Mouse (Mus musculus) layer of hippocampus, postnatal 25 days (tissue): ENCODE data around the gene Ush1g. TPM values are rescaled to one million over a fixed set of nuclear protein-coding genes. Genes with fewer than 3 reads are reported as not detected.

ENCODE experiments used
- DNase-seq, 2 experiments: peaks; one replicate each; pipeline ENCODE4 v3.0.0; 2022; ENCODE audit warnings: mixed read lengths in 2 of 2, low spot score in 1 of 2; ENCODE audit errors: extremely low spot score in 1 of 2
- total RNA-seq, 2 experiments: library from RNA; stranded (reverse); gene quantifications; 2 replicates each; pipeline ENCODE4 v1.2.3; 2021

Ush1g gene
- total RNA-seq, 2 experiments from 2014 or later = 0.31 to 0.59 TPM

DNA sequence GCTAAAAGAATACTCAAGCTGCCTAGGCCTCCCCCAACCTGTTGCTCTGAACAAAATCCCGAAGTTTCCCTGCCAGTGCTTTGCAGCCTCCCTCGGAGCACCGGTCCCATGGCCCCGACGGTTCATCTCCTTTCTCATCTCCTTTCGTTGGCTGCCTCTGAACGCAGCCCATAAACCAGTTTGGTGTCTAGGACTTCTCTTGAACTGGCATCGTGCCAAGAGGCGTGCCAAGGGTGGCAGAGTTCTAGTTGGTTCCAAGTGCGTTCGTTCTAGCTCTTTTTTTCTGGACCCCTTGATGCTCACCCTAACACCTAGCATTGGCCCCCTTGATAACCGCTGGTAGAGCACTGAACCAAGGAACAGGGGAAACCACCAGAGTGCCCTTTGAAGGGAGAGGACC is 13.4 kb upstream of the Ush1g start:
- DNase-seq = no peak

DNA sequence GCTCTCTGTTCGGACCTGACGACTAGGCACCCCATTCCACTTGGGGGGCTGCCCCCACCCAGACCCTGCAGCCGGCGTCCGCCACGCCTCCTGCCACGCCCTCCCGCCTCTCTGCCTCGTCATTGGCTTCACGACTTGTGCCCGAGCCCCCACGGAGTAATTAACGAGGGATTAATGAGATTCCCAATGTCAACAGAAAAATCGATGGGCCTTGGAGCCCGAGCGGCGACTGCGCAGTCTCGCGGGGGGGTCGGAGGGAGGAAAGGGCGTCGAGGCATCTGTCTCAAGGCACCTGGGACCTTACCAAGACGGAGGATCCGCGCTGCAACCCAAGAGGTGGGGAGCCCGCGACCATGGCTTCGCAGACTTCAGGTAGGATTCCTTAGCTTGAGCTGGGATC is 12.7 kb upstream of the Ush1g start, which contains the start of gene Otop3:
Otop3 (plus strand) TSS at position 201 of the 400 bp plus-strand sequence.
- DNase-seq = no peak

DNA sequence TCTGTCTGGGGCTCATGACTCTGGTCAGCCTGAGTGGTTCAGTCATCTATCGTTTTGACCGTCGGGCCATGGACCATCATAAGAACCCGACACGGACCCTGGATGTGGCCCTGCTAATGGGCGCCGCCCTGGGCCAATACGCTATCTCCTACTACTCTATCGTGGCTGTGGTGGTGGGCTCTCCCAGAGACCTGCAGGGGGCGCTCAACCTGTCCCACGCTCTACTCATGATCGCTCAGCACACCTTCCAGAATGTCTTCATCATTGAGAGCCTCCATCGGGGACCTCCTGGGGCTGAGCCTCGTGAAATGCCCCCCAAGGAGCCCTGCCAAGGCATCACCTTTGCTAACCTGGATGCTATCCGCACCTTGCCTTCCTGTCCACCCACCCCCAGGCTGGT is 7.5 kb upstream of the Ush1g start:
- DNase-seq = no peak

DNA sequence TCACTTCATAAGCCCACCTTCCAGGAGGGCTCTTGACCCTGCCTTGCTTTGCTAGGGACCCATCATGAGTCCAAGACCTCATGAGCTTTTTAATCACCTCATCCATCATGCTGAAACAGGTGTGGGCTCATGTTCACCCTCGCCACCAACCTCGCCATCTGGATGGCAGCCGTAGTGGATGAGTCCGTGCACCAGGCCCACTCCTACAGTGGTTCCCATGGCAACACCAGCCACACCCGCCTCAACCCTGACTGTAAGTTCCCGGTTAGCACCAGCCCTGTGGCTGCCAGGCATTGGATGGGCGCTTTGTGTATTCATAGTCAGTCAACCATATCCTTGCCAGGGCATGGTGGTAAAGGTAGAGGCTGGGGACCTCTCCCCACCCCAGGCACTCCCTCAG is 4.9 kb upstream of the Ush1g start:
- no peak for DNase-seq

DNA sequence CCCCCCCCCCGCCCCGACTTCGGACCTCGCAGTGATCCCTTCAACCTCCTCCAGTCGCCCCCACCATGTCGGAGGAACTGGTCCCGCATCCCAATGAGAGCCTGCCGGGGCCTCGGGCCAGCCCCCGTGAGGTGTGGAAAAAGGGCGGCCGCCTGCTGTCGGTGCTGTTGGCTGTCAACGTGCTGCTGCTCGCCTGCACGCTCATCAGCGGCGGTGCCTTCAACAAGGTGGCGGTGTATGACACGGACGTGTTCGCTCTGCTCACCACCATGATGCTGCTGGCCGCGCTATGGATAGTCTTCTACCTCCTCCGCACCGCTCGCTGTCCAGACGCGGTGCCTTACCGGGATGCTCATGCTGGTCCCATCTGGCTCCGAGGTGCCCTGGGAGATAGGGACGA is 1.5 kb upstream of the Ush1g start:
- no peak for DNase-seq

DNA sequence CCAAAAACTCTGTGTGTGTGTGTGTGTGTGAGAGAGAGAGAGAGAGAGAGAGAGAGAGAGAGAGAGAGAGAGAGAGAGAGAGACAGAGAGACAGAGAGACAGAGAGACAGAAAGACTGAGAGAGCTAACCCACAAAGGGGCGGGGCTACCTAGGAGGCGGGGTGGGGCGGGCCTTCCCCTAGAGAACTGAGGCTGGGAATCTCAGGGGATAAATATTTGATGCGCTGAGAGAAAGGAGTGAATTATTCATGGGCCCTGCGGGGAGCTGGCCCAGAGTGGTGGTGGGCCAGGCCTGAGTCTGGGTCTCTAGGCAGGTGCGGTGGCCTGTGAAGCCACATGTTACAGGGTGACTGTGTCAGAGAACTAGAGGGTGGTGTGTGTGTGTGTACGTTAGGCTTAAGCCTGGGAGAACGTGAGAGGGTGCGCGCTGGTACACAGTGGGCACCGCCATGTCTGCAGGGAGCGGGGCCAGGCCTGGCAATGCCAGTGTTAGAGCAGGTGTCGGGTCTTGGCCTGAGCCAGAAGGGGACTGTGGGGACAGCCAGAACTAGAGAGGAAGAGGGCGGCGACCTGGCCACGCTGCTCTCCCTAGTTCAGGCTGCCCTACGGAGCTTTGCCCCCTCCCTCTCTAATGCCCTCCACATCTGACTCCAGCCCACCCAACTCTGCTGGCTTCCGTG is 2.0 kb downstream of the Ush1g start:
- DNase-seq = no peak

DNA sequence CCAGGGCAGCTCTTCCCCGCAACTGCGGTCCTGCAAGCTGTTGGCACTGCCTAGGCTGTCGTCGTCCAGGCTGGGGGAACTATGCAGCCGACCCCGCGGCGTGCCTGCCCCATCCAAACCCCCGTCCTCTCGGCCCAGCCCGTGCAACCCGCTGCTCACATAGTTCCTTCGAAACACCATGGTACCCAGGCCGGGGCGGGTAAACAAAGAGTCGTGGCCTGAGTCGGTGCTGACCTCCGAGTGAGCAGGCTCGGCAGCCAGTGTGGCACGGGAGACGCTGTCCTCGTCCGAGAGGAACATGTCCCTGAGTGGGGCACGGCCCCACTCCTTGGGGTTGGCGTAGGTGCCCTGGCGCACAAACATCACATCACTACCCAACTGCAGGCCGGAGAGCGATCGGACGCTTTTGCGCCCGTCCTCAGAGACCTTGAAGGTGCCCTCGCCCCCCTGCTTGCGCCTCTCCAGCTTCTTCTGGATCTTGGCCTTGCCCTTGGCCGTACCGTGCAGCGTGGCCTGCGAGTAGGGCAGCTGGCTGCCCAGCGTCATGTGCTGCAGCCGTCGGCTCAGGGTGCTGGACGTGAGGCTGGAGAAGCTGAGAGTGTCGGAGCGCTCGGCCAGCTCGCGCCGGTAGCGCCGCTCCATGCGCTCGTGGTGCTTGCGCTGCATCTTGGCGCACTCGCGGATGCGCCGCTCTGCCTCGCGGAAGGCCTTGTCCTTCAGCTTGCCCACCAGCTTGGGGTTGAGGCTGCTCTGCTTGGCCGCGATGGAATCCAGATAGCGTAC is 3.4 kb downstream of the Ush1g start:
- no peak for DNase-seq

DNA sequence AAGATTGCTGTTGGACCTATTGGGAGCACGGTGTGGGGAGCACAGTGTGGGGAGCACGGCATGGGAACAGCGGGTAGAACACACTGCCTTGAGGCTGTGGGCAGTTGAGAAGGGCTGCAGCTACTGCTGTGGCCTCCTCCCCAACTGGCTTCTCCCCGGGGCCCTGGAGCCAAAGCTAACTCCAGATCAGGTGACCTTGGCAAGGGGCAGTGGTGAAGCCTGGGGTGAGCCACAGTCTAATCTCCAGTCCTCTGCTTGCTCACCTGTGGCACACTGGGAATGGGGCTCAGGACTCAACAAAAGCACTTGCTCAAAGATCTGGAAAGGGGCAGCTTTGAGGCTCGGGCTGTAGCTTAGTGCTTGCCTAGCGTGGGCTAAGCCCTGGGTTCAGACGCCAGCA is 4.6 kb downstream of the Ush1g start:
- DNase-seq = no peak

DNA sequence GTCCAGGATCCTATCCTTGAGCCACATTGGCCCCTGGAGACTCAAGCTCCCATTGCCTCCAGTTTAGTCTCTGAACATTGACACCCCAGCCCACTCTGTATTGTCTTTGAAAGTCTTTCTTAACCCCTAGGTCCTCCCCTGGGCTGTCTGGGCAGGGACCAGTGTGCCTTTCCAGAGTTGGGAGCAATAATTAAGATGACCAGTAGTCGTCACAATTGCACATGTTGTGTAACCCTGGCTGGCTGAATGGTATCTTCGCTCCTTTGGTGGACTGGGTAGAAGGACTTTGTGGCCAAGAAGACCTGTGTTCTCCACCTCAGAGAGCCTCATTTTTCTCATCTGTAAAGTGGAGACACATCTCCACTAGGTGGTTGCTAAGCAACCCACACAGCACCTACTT is 7.6 kb downstream of the Ush1g start:
- no peak for DNase-seq

DNA sequence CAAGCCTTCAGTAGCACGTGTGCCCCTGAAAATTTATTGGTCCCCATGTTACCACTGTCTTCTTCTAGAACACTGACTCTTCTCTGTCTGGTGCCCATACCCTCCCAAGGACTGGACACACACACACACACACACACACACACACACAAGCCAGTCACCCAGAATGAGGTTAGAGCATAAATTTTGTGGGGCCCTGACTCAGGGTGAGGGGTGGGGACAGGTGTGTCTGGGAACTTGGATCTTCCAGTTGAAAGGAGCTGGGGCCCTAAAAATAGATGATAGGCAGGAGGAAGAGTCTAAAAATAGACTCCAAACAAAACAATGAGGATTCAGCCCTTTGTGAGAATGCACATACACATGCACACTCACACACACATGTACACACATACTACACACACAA is 13.1 kb downstream of the Ush1g start:
- DNase-seq = no peak

DNA sequence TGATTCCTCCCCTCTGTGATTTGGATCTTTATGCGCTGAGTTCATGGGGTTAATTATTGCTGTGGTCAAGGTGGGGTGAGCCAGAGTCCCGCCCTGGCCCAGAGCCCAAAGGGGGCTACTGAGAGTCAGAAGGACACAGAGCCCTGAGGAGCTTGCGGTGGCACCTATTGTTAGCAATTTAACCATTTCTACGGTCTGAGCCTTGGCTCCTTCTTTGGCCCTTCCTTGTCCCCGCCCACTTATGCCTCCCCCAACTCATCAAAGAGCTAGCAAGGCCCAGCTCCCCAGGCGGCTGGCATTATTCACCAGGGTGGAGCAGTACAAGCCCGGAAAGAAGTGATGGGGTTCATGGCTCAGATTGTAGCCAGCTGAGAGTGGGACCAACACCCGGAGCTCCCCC is 15.0 kb downstream of the Ush1g start, which contains the start of gene Otop2:
Otop2 (plus strand) TSS at position 301 of the 400 bp plus-strand sequence.
- no peak for DNase-seq

DNA sequence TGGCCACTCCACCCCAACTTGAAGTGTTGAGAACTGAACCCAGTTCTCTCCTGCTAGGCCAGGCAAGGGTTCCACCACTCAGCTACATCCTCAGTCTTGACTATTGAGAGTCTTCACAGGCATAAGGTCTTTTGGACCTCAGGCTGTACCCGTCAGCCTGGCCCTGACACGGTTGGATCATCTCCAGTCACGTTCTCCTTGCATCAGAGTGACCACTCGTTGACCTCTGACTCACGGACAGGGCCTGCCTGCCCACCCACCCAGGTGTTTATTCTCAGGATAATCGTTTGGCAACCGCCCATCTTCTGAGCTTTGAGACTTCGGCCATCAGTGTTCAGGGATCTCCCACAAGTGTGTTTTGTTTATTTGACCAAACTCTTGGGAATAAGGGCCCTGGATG is 18.7 kb downstream of the Ush1g start:
- DNase-seq = no peak

DNA sequence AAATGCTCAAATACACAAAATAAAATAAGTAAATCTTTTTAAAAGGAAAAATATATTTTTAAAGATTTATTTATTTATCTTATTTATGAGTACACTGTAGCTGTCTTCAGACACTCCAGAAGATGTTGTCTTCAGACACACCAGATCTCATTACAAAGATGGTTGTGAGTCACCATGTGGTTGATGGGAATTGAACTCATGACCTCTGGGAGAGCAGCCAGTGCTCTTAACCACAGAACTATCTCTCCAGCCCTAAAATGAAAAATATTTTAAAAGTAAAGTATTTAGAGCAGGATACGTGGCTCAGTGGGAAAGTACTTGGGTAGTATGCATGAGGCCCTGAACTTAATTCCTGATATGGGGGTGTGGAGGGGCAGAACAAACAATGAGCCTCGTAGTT is 20.5 kb downstream of the Ush1g start:
- no peak for DNase-seq

DNA sequence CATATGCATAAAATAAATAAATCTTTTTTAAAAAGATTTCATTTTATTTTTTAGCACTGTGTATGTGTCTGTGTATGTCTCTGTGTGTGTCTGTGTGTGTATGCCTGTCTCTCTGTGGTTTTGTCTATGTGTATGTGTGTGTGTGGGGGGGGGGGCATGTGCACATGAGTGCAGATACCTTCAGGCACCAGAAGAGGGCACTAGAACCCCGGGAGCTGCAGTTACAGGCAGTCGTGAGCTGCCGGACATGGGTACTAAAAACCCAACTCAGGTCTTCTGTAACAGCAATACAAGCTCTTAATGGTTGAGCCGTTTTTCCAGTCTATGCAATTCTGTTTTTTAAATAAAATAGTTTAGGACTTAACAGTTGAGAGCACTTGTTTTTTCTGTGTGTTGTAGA is 21.1 kb downstream of the Ush1g start:
- DNase-seq = no peak

DNA sequence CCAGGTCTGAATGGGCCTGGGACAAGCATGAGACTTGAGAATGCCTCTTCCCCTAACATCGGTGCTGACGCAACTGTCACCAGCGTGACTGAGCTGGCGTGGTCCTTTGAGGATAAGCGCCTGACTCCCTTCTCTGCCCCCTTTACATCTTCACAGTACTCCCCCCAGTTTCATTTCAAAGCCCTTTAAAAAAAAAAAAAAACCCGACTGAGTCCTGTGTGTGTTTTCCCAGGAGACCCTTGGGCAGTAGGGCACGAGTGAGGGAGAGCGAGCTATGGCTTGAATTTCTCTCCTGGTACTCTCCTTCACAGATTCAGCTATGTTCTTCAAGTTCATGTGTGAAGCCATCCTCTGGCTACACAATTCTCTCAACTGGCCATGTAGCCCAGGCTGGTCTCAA is 23.7 kb downstream of the Ush1g start:
- no peak for DNase-seq

DNA sequence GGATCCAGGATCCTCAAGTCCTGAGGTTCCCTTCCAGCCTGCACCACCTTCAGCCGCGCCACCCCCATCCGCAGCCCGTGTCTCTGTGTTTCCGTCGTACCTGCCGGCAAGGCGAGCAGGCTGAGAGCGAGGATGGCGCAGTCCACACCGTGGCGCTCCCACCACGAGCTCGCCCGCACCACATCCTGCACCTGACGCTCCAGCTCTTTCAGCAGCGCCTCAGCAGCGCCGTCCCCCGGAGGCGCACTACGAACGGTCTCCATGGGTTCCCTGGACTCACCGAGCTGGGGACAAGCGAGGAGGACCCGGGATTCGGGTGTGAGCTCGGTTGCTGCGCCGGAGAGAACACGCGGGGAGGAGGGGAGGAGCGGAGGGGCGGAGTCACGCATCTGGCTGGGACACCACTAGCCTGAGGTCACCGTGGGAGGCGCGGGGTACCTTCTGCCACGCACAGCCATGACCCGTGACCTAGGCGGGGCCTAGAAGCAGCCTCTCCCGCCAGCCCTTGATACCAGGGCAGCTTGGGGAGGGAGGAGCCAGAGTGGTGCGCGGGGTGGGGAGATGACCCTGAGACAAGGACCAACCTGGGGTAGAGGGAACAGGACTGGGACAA is 24.5 kb downstream of the Ush1g start, which contains the start of gene Fads6:
Fads6 (minus strand) TSS at position 450 of the 613 bp plus-strand sequence.
- peak; percentile 49 to 65 for DNase-seq

DNA sequence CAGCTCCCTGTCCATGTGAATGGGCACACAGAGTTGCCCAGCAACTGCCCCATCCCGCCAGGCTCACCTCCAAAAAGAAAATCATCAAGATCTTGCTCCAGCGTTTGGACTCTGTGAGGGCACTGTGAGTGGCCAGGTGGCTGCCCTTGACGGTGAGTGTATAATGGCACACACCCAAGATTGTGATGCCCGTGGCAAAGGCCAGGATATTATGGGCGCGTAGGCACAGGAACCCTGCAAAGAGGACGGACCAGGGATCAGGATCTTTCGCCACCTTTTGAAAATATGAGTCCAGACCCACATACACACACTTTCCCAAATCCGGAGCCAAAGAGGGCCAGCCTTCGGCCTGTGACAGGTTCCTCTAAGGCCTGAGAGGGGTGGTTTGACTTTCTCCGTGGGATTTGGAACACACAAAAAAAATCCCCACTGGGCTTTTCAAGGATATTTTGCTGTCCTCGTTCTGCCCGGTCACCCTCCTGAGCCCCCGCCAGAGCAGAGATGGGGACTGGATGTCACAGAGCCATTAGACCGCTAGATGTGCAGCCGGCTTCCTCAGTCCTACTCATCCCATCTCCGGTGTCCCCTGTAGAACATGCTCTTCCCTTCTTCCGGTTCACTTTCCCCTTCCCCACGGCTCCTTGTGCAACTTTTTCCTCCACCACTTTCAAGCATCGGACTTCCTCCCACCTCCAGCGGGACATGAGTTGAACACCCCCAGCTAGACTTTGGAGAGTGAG is 25.2 kb downstream of the Ush1g start:
- no peak for DNase-seq

DNA sequence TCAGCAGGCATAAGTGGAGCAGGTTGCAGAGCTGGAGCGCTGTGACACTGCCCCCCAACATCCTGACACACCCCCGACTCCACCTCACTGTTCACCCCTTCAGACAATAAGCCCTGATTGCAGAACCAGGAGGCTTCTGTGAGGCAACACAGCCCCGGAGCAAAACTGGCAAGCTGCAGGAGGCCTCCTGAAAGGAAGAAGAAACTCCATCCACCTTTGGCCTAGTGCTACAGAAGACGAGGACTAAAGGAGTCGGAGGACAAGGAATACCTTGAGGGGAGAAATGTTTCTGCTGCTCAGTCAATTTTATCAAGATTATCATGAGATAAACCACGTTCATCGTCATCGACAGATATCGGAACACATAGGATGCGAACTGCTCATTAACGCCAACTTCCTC is 25.9 kb downstream of the Ush1g start:
- no peak for DNase-seq

DNA sequence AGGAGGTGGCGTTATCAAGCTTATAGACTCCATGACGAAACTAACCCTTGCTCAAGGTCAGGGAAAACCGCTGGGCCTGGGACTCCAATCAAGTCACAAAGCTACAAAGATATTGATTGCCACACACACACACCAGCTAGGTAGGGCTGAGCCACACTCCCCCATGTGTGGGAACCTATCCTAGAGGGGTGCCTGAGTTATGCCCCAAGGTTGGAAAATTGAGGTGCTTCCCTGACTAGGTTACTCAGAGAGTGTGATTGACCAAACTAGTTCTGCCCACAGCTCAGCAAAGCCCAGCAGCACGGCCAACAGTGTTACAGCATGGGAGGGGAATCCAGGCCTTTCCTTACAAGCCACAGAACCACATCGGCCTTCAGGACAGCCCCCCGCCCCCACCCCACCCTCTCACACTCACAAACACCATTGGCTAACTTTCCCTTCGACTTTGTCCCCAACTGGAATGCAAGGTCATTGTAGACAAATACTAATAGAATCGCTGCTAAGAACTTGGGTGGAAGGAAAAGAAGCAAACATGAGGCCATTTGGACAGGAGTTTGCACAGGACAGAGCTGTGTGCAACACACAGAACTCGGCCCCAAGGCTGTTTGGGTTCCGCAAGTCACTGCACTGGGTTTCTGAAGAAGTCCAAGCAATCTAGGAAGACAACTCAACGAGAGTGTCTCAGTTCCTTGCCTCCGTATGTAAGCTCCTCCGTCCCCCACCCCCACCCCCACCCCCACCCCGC is 29.0 kb downstream of the Ush1g start:
- DNase-seq = no peak

DNA sequence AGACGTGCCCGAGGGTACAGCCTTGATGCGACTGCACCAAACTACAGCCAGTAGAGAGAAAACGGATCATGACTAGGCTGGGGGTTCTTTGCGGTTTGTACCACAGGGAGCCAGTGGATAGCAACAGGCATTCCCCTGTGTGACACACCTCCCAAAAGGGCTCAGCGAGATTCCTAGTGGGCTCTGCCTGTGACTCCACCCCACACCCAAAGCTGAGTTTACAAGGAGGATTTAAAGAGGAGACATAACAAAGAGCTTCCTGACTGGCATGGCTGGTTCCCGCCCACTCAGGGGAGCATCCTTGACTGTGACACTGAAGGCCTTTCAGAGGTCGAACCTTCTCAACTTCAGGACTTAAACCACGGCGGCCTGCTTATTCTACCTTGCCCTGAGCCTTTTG is 30.3 kb downstream of the Ush1g start:
- no peak for DNase-seq
